Mouse (Mus musculus) lung, postnatal 14 days (tissue): Measurements from ENCODE around the gene Phactr1.
"Not testable (repeated sequence)": the region's sequence is repeated elsewhere in the genome, so short reads cannot be mapped to it uniquely, and the experiment has no call there.

Experiments used
- DNase-seq: peaks from one replicate; pipeline ENCODE4 v3.0.0; 2021

The Phactr1 gene

DNA sequence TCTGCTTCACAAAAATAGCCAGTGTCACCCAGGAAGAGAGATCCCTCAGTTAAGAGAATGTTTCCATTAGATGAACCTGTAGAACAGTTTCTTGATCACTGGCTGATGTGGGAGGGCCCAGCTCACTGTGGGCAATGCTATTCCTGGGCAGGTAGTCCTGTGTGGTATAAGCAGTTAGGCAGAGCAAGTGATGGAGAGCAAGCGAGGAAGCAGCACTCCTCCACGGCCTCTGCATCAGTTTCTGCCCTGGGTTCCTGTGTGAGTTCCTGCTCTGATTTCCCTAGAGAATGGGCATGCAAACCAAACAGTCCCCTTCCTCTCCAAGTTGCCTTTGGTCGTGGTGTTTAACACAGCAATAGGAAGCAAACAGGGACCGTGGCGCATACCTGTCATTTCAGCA lies 251.6 kb downstream of the Phactr1 start:
- DNase-seq = no peak

DNA sequence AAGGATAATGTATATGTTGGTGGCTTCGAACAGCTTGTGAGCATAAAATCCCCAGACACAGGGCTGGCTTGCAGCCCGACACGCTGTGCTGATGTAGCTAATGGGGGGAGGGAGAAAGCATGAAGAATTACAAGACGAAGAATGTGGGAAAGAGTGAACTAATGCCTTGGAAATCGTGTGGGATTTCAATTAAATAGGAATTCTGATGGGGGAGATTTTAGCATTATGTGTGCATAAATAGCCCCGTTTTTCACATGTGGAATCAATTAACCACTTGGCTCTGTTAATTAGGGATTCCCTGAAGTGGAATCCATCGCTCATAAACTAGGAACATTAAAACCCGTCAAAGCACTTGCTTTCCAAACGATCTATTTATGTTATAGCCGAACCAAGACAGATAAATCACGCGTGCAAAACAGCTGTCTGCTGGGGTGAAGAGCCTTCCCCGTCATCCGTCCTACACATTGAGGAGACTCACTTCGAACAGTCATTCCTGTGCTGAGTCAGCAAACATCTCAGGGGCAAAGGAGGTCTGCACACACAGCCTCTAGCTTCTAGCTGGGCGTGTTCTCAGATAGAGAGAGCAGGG lies 254.2 kb downstream of the Phactr1 start:
- DNase-seq = no peak

DNA sequence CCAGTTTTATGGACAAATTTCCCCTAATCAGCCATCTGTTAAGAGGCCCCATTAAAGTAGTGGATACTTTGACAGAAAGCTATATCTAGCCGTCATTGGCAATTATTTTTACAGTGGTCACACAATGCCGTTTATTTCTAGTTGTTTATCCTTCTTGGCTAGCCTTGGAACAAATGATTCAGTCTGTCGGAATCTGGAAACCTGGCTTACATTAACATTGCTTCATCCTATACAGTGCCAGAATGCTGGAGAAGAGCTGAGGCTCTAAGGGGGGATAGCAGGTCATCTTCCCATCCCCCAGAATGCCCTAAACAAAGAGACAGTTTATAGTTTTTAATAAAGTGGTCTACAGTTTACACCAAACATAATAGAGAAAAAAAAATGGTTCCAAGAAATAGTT lies 257.4 kb downstream of the Phactr1 start:
- DNase-seq = no peak

DNA sequence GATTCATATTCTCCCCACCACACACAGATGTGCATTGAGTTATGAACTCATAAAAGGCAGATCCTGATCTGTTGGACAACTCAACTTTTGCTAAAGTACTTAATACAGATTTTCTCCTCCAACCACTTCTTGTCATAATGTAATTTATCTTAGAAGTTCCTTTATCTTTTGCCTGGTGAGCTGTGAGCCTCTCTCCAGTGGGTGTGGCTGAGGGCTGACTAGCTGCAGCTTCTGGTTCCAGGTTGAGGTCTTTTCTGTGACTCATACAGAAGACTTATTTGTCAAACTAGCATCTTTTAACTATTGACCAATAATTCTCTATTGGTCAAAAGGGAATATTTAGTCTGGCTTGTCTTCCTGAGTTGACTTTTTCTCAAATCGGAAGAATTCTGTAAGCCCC lies 257.9 kb downstream of the Phactr1 start:
- DNase-seq = no peak

DNA sequence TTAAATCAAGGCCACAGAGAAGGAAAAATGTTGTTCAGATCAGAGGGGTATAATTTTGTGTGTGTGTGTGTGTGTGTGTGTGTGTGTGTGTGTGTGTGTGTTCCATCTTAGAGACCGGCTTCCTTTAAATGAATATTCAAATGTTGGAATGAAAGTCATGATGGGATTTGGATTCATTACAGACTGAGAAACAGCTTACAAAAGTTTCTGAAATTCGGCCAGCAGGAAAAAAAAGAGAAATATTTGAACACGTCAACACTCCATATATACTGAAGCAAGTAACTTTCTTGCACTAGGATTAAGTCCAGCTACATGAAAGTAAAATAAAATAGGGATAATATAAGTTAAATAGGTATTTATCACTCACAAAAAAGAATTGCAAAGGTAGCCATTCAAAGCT lies 259.8 kb downstream of the Phactr1 start:
- DNase-seq = no peak

DNA sequence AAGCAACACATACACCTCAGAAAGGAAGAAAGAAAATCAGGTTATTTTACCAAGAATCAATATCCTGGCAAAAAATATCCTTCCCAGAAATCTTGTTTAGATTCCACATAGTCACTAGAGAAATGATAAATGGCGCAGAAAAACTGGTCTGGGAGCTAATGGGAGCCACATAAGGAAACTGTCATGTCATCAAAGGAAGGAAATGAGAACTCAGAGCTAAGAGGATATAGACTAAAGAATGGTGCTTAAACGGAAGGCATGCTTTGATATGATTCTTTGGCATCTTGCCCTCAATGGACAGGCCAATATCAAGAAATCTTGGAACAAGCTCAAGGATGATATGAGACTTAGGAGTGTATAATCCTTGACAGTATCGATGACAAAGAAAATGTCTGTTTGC lies 263.7 kb downstream of the Phactr1 start:
- no peak for DNase-seq

DNA sequence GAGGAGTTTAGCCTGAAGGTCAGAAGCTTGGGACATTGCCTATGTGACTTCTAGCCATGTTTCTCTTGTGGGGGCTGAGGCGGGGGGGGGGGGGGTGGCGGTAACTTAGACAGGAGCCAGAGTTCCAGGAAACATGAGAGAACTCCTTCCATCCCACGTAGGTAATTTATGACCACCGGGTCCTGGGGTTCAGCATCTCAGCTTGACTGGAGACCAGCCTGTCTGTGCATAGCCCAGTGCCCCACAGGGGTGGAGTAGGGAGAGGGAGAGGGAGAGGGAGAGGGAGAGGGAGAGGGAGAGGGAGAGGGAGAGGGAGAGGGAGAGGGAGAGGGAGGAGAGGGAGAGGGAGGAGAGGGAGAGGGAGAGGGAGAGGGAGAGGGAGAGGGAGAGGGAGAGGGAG lies 264.8 kb downstream of the Phactr1 start:
- not testable (repeated sequence) for DNase-seq

DNA sequence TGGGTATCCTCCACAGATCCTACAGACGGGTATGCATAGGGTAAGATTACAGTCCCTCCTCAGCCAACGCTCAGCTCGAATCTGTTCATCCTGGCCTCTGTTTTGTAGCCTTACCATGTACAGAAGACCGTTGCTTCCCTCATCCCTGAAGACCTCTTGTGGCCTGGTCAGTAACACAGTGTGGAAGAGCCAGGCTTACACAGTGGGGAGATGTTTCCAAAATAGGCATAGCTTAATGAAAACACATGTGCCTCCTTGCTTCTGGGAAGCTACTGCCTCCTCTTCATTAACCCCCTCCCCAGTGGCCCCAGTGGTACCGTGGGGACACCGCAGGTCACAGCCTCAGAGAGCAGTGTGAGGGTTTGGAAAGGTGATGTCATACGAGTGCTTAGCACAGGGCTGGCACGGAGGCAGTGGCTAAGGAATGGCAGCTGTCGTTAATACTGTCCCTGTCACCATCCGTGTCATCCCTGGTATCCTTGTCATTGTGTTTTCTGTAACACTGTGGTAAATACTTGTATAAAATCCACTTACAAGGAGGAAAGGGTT lies 268.4 kb downstream of the Phactr1 start:
- no peak for DNase-seq

DNA sequence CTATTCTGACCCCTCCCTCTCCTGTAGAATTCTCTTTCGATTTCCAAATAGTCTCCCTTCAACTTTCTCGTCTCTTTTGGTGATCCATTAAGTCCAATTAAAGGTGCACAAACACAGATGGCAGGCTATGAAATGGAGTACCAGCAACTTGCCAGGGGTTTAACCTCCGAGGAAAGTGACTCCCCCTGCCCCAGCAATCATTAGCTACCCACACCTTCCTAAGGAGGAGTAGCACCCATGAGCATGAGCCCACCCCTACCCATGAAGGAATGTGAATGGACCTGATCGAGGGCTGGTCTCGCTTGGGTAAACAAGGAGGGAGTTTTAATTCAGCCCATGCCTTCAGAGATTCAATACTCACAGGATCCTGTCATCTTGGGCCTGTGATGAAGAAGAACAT lies 268.9 kb downstream of the Phactr1 start:
- DNase-seq = no peak

DNA sequence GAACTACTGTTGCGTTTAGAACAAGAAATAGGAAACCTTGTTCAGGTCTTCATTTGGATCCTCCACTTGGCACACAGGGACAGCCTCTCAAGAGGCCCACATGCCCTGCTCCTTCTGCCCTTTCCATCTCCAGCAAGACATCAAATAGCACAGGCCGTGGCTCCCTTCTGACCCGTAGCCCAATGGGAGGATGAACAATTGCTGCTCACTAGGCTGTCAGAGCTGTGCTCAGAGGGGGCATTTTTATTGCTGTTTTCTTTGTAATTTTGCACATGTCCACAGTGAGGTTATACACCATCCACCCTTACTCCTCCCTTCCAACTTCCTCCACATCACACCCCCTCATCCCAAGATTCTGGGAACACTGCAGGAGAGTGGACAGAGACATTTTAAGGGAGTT lies 269.6 kb downstream of the Phactr1 start:
- no peak for DNase-seq

DNA sequence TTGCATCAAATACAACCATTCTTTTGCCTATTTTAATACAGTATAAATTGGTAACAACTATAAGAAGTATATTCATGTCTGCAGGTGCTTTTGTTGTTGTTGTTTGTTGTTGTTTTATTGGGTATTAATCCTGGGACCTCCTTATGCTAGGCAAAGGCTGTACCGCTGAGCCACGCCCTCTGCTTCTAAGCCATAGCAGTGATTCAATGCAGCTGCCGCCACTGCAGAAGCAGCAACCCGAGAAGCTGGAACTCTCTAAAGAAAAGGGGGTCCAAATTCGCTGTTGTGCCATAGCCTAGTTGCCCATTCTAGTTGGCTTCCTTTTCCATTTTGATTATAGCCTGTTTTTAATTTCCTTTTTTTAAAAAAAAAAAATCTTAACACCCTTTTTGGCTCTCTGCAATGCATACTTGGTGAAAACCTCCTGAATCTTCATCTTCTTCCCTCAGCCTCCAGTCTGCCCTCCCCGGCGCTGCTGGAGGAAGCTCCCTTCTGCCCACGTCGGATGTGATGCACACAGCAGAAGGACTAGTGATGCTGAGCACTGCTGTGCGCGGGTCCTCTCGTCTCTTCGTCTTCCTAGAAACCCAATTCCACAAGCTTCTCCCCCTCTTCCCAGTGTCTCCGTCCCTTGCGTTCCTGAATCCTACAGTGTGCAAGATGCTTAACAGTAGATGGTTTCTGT lies 271.8 kb downstream of the Phactr1 start:
- no peak for DNase-seq

DNA sequence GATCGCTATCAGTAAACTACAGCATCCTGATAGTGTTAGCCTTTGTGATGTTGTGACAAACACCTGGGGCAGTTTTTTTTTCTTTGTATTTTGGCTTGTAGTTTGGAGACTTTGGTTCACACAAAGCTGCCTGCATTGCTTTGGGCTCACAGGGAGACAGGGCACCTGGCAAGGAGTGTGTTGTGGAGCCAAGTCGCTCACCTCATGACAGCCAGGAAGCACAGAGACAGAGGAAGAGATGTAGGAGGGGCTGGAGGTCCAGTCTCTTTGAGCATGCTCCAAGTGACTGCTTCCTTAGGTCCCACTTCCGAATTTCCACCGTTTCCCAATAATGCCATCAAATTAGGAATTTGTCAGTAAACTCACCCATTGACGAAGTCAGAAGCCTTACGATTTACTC lies 272.6 kb downstream of the Phactr1 start:
- no peak for DNase-seq

DNA sequence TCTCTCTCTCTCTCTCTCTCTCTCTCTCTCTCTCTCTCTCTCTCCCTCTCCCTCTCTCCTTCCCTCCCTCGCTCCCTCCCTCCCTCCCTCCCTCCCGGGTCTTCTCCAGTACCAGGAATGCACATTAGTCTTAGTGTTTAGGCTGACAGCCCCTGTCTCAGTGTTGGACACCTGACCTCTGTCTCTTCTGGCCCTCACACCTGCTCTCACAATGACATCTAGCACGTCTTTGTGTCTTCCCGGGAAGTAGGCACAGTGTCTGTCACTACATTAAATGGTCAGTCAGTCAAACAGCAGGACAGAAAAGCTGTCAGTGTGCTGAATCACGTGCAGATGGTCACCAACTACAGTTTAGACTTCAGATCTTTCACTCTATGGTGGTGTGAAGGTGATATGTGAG lies 273.7 kb downstream of the Phactr1 start:
- DNase-seq = no peak

DNA sequence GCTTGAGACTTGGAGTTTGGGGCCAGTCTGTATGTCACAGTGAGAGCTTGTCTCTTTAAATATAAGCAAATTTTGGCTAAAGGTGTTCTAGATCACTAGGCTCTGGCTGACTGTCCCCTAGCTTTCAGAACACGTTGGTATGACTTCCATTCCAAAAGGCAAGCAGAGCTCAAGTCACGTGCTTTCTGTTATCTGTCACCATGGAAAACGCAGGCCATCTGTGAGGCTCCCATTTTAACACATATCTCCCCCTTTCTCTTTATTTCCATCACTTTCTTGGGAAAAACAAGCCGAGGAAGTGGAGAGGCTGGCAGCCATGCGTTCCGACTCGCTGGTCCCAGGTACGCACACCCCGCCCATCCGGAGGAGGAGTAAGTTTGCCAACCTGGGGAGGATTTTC lies 275.9 kb downstream of the Phactr1 start:
- no peak for DNase-seq

DNA sequence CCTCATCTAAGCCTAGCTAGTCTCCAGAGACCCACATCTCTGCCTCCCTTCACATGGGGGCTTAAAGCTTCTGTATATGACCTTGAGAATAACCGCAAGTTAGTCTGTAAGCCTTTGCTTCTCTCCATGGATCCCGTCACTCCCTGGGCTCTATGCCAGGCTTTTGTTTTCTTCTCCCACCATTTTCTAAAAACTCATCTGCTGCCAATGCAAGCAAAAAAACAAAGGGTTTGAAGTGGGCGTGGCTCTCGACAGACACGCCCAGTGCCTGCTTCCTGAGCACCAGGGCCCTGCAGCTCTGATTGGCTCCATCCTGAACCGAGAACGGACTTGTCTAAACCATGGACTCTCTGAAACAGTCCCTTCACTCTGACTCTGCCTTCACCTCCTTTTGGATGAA lies 277.4 kb downstream of the Phactr1 start:
- DNase-seq = peak; percentile 31

DNA sequence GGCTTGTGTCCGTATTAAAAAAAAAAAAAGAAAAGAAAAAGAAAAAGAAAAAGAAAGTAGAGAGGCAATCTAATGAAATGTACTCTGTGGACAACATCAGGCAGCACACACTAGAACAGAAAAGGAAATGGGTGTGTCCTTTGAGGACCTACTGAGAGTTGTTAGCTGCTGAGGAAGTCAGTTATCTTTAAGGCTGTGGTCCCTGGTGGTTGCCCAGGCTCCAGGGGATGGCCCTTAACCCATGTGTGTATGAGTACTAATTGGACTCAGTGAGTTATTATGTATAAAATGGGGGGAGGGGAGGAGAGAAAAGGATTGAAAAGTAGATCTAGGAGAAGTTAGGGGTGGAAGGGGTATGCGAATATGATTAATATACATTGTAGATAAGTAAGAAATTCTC lies 278.4 kb downstream of the Phactr1 start:
- no peak for DNase-seq

DNA sequence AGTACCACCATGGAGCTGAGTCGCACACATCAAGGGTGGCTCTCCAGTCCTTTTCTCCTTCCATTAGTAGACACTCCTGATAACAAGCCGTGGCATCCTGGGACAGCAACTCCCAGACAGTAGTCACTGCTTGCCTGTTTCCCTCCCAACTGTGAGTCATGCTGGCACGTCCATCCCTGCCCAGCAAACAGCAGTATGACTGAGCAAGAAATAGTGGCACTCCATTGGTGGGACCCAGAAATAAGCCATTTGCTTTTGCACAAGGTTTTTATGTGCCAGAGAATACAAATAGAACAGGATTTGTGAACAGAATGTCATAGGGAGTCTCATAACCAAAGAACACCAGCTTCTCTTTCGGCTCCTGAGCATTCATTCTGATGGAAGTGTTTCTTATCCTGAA lies 281.1 kb downstream of the Phactr1 start:
- DNase-seq = no peak

DNA sequence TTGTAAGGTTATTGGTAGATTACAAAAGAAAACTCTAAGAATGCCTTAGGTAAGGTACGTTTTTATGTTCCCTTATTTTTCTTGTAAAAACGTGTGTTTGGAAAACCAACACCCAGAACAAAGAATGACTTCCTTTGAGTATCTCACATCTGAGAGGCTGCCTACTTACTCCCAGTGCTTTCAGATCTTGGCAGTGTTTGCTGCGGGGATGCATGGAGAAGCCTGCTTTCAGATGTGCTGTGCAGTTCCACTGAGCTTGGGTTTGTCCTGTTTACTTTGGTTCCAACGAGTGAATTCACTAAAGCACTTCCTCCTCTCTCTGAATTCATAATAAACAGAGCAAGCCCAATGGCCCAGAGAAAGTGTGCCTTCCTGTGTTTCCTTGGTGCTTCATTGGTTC lies 288.1 kb downstream of the Phactr1 start:
- no peak for DNase-seq

DNA sequence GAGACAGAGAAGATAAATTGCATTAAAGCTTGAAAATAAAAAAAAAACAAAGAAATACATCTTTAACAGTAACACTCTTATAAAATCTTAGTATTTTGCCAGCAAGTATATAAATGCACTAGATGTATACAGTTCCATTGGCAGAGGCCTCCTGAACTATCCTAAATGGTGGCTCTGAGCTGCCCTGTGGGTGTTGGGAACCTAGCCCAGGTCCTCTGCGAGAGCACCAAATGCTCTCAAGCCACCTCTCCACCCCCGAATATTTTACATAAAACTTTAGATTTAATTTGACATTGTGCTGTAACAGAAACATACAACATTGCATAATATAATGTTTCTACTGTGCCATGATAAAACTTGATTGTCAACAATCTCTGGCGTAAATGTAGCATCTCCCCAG lies 293.1 kb downstream of the Phactr1 start:
- DNase-seq = no peak

DNA sequence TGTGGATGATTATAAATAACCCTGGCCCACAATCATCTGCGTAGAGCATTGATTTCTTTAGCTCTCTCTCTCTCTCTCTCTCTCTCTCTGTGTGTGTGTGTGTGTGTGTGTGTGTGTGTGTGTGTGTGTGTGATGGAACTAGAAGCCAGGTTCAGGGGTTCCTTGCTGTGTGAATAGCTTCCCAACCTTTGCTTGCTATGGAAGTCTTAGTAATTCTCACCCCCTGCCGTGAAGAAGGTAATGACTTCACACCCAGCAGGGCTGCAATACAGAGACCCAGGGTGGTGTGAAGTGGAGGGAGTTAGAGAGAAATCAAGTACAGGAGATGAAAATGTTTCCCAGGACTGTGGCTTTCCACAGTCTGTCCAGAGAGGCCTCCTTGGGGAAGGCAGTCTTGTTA lies 293.5 kb downstream of the Phactr1 start:
- DNase-seq = no peak

DNA sequence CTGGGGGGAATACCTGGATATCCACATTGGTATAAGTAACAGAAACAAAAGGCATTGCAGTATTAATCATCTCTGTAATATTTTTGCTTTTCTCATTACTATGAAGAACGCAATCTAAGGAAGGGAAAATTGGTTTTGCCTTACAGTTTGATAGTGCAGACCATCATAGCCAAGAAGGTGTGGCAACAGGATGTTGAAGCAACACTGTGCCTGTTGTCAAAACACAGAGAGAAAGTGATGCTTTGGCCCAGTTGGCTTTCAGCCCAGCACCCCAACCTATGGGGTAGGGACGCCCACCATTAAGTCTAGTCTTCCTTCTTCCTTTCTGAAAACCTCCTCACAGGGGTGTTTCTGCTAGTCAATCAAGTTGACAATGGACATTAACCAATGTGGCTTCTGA lies 294.1 kb downstream of the Phactr1 start:
- no peak for DNase-seq

DNA sequence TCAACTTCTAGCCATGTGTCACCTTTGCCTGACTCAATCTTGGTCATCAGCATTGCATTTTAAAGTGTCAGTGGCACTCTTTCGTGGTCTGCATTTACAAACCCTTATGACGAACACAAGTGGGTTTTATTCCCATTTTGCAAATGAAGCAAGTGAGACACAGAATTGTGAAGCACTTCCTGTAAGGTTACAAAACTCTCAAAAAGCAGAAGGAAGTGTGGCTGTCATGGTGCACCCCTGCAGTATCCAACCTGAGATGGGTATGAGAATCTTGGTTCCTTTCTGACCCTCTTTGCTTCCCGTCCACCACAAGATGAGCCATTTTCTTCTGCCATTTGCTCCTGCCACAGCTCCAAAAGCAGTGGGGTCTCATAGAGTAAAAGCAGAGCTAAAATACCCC lies 295.7 kb downstream of the Phactr1 start:
- no peak for DNase-seq

DNA sequence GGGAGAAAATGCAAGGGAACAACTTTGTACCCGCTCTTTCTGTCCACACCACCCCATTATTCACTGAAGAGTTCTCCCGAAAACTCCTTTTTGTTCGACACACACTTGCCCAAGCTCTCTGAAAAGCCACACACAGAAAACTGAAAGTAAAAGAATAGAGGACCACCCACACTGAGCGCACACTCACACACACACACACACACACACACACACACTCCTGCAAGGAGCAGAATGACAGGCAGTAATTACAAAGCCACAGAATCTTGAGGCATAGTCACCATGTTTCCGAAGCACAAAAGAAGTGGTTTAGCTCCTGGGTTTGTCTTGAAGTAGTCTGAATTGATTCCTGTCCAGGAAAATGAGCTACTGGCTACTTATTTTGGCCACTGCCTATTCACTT lies 296.5 kb downstream of the Phactr1 start:
- no peak for DNase-seq

DNA sequence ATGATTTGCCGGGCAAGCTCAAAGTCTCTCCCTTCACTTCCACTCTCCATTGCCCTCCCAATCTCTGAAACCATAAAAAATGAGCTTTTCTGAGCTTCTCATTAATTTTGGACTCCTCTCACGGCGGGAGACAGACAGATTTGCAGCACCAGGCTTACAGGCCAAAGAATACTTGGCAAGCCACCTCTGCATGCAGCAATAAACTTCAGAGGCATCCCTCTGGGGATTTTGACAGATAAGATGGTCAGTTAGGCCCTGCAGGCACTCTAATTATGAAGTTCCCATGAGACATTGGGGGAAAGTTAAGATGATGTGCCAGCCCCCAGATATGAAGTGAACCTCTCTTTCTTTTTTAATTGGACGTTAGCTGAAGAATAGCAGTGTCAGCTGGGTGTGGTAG lies 300.2 kb downstream of the Phactr1 start:
- DNase-seq = no peak

DNA sequence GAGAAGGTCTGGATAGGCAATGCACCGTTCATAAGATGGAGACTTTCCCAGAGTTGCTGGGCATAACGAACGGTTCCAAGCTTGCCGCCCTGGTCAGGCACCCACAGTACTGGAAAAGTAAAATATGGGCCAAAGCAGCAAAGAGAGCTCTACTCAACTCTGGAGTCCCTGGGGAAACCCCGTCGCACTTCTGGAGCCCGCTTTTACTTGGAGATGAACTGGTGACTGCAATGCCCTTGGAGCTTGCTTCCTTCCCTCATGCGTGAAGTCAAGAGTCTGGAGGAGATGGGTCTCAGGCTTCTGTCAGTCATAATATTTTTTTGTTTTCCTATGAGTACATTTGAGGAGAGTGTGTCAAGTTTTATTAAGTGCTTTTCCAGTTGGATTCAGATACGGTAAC lies 302.2 kb downstream of the Phactr1 start:
- DNase-seq = no peak
